Mouse (Mus musculus): ENCODE data around the gene Tbx15.

The Tbx15 gene

DNA sequence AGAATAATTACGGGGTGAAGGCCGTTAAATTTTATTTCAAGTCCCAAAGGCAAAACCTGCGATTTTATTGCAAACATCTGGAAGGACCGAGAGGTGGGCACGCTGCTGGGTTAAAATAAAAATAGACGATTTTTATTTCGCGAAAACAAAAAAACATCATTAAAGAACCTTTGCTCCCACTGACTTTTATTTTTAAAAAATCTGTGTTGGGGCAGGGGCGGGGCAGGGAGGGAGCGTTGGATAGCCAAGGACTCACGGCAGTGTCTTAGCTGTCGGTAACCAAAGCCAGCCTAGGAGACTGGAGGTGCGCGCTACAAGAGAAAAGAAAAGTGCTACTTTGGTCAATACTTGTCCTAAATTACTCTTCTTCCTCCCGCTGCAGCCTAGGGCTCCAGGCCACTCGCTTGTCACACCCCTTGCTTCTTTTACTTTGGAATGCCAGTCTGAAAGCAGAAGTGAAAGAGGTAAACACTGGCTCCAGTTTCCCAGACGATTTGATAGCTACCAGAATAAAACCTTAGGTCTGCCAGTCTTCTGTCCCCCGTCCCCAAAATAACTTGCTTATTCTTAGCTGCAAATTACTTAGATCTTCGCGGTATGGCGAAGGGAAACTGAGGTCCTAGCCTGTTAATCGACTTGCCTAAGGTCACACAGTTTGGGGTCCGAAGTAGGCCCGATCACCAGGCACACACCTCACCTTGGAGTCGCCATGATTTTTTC lies 8.8 kb downstream of the Tbx15 start:
- DNase-seq (ENCODE audit: low spot score in 2 of 2) = no peak

- DNase-seq (ENCODE audit: low spot score in 2 of 2) = no peak
These were observed 9.3 kb downstream of the Tbx15 start for GRCm38 (mm10) chr3:99249551-99249870.

DNA sequence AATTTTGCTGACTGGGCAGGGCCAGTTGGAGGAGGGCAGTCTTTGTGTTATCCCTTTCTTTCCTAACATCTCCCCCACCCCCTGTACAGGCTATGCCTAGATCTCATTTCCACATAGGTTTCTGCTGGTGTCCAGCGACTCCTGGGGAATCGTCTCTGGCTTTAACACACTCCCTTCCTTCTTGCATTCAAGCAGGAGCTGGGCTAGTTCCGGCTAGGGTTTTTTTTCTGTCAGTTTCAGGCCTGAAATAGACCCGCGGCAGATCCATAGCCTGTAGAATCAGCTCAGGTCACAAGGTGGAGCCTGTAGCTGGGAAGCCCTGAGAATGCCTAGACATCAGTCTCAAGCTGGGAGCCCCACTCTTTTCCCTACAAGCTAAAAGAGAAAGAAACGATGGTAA lies 9.7 kb downstream of the Tbx15 start:
- DNase-seq (ENCODE audit: low spot score in 2 of 2) = no peak

- DNase-seq (ENCODE audit: low spot score in 2 of 2) = no peak
These were observed 11.3 kb downstream of the Tbx15 start for GRCm38 (mm10) chr3:99251271-99252165.

- no peak for DNase-seq (ENCODE audit: low spot score in 2 of 2)
These were observed 12.4 kb downstream of the Tbx15 start for GRCm38 (mm10) chr3:99252461-99253091.

DNA sequence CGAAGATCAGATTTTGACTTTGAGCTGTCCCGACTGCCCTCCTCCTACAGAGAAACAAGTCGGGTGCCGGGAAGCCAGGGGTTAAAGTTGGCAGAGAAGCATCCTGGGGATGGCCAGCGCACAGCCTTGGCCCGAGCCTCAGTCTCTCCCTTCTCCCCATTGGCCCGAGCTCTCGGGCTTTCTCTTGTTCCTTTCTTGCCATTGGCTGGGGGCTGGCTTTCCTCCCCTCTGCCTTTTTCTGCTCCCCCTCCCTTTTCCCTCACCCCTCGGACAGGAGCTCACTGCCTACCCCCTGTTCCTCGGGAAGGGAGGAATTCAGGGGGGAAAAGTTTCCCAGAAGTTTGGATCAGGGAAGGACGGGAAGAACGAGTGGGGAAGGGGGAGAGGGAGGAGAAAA lies 12.9 kb downstream of the Tbx15 start:
- no peak for DNase-seq (ENCODE audit: low spot score in 2 of 2)

DNA sequence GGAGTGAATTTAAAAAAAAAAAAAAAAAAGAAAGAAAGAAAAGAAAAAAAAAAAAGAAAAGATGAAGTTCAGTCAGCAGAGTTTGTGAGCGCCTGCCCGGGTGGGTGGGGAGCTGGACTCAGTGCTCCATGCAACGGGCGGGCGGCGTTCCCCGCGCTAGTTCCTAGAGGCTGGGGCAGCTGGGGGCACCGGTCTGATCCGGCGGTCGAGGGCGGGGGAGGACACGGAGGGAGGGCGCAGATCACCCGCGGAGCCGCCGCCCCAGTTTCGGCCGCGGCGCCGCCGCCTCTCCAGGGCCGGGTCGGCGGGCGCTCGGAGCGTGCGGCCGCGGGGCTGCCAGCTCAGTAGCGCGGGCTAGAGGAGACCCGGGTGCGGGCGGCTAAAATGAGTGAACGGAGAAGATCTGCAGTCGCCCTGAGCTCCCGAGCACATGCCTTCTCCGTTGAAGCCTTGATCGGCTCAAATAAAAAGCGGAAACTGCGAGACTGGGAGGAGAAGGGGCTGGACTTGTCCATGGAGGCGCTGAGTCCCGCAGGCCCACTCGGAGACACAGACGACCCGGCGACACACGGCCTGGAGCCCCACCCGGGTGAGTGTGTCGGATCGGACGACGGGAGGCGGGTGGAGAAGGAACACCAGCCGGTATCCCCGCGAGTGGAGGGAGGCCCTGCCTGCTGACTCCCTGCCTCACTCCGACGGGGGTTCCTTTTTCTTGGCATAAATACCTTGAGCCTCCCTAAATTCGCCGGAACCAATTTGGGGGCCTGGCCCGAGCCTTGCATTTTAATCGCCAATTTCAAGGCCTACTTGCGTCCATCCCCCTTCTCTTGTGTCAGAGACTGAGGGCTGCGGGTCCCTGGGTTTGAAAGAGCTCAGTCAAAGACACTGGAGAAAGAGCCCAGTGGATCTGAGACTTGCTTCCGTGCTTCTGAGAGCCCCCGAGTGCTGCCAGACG lies 13.6 kb downstream of the Tbx15 start:
- DNase-seq (ENCODE audit: low spot score in 2 of 2) = no peak

- no peak for DNase-seq (ENCODE audit: low spot score in 2 of 2)
These were observed 14.5 kb downstream of the Tbx15 start for GRCm38 (mm10) chr3:99254559-99255151.

DNA sequence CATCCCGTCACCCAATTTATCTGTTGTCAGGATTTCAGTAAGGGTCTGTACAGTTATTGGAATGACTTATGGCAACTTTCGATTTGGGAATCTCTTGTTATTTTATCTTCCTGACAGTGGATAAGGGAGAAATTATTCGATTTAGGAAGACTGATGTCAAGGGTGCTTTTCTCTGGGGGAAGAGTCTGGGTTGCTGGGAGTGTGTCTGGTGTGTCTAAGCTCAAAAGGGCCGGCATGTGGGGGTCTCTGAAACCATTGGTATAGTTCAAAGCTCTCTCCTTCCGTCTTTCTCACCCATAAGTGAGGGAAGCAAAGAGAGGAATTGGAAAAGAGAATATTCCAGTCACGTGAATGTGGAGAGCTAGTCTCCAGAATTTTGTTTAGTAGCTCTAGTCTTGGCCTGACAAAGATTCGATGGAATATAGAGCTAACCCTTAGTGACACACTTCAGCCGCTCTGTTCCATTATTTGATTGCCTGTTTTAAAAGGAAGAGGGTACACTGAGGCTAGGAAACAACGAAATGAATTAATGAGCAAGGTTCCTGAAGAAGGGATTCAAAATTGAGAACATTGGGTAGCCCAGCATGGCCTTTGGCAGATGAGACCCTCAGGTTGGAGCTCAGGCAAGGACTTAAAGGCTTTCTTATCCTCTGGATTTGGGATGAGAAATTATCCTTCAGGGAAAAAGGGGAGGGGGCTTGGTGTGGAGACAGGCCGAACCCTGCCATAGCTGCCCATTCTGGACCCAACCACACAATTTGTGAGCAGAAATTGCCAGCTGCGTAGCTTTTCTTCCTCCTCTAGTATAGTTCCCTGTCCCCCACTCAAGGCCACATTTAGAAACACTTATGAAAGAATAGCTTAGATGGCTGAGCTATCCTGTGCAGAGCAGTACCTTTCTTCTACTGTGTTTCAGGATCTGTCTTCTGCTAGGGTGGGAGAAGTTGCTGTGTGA lies 15.5 kb downstream of the Tbx15 start:
- DNase-seq (ENCODE audit: low spot score in 2 of 2) = no peak

DNA sequence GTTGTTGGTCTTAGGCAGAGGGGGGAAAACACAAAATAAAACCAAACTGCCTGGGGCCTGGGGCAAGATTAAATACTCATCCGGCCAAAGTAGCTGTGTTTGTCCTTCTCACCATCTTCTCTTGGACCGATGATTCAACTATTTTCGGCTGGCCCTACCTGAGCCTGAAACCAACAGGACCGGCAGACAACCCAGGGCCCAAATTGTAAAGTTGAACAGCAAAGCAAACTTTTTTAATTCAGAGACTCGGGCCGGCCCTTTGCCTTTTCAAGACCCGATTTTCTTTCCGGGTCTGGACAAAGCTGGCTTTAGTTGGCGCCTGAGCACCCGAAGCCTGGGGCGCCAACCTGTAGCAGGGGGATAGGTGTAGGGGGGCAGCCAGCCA lies 16.2 kb downstream of the Tbx15 start:
- no peak for DNase-seq (ENCODE audit: low spot score in 2 of 2)

- DNase-seq (ENCODE audit: low spot score in 2 of 2) = no peak
These were observed 16.6 kb downstream of the Tbx15 start for GRCm38 (mm10) chr3:99256766-99257165.

- no peak for DNase-seq (ENCODE audit: low spot score in 2 of 2)
These were observed 17.7 kb downstream of the Tbx15 start for GRCm38 (mm10) chr3:99257586-99258577.

DNA sequence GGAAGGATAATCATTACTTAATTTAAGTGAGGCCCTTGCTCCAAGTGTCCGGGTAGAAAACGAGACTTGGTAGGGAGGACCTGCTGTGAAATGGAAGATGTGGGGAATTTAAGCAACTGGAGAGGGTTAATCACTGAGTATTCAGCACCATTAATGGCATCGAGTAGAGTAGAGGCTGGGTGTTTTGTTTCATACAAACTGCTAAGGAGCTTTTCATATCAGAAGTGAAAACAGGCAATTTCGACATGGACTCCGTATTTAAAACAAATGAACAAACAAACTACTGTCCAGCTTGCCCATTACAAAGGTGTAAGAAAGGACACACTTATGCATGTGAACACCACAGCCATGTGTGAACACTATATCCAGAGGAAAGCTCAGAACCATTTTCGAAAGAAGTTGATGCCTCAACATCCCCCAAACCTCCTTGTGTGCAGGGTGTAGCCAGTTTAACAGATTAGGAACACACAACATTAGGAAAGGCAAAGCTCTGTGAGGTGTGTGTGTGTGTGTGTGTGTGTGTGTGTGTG lies 19.6 kb downstream of the Tbx15 start:
- no peak for DNase-seq (ENCODE audit: low spot score in 2 of 2)

DNA sequence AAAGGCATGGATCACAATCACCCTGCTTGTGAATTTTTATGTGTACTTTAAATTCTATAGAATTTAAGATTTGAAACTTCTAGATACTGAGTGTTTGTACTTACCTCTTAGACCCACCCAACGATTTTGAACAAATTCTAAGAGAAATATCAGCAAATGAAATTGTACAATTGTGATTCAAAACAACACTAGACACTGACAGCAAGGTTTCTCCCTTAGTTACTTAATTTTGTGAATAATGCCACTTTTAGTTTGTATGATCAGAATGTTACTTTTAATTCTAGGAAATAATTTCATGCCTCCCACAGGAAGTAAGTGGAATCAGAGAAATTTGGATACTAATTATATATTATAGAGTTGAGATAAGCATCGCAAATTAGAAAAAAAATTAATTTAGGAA lies 20.2 kb downstream of the Tbx15 start:
- DNase-seq (ENCODE audit: low spot score in 2 of 2) = no peak

DNA sequence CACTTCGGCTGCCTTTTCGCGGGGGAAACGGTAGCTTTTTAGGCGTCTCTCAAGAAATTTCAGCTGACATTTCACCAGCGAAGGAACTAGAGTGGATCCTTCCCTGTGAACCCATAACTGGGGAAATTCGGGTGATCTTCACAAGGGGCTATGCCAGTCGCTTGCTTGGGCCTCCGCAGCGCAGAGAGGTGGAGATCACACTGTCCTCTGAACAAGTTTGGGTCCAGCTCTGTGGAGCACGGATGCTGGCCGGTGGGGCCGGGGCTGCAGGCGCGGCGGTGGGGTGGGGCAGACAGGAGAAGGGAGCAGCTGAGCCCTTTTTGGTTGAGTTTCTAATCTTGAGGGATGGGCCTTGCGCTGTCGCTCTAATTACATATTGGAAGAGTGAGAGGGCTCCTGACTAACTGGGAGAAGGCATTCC lies 21.2 kb downstream of the Tbx15 start:
- DNase-seq (ENCODE audit: low spot score in 2 of 2) = no peak

DNA sequence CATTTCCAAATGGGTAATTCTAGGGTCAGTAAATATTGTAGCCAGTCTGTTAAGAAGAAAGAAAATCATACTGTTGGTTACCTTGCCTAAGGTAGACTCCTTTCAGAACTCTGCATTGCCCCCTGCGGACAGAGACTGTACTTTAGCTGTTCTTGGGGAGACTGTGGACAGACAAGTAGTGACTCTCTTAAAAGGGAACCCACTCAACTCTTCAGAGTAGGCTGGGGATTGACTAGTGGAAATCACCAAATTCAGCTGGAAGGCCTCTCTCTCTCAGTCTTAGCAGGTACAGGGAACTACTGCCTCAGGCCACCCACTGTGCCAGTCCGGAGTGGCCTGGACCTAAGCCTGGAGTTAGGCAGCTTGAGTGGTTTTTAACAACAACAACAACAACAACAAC lies 21.8 kb downstream of the Tbx15 start:
- no peak for DNase-seq (ENCODE audit: low spot score in 2 of 2)

- no peak for DNase-seq (ENCODE audit: low spot score in 2 of 2)
These were observed 23.3 kb downstream of the Tbx15 start for GRCm38 (mm10) chr3:99263471-99263903.

DNA sequence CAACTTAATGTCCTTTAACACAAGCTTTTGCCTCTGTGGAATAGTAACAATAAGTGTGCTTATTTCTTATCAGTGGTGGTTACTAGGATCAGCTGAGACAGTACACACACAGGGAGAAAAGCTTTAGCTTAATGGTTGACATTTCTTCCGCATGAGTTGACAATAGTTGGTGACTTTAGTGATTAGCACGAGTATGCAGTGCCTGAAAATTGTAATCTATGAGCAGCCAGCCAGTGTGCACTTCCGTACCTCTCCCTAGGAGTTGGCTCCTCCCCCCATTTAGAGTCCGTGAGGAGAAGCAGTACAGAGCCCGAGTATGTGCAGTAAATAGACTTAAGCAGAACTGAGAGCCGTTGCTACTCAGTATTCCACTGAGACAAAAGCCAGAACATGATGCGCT lies 24.5 kb downstream of the Tbx15 start:
- no peak for DNase-seq (ENCODE audit: low spot score in 2 of 2)

Measured in spleen, postnatal 36 days (tissue).